Mouse (Mus musculus) heart, adult 9 months (tissue): ENCODE results near the gene Rps6ka5.

ENCODE experiments used
- DNase-seq, 2 experiments: peaks; one replicate each; pipeline ENCODE4 v3.0.0; 2022; ENCODE audit warnings: low spot score in 2 of 2

Gene Rps6ka5

DNA sequence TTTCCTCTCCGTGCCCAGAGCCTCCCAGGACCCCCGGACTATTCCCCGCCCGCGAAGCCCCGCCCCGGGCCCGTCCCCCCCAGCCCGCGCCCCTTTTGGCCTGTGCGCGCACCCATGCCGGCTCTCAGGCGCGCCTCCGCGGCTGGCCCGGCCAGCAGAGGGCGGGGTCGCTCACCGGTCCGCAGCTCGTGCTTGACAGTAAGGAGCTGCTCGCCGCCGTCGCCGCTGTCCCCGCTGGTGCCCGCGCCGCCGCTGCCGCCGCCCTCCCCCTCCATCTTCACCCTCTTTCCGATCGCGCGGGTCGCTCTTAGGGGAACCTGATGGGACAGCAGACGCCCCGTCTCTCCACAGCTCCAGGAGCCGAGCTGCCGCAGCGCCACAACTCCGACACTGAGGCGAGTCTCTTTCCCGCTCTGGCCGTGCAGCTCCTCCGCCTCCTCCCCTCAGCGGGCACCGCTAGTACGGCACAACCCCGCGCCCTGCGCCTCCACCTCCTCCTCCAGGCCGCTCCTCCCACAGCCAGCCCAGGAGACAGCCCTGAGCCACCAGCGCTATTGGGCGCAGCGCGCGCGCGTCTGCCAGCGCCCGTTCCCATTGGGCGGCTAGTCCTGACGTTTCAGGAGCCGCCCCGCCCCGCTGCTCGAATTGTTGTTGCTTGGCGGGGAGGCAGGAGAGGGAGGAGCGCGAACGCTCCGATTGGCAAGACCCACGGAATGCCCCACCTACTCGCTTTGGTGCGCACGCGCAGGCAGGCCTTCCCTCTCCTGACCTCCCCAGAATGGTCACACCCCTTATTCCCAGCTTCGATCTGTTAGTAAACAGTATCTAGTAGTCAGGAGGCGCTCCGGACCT is 2.0 kb downstream of the Rps6ka5 start:
- DNase-seq = peak; percentile 100

GRCm38 (mm10) chr12:100724182-100724581 is 2.6 kb downstream of the Rps6ka5 start:
- peak in 1 of 2 experiments; percentile 20 for DNase-seq

GRCm38 (mm10) chr12:100720801-100721200 is 6.0 kb downstream of the Rps6ka5 start:
- no peak for DNase-seq

DNA sequence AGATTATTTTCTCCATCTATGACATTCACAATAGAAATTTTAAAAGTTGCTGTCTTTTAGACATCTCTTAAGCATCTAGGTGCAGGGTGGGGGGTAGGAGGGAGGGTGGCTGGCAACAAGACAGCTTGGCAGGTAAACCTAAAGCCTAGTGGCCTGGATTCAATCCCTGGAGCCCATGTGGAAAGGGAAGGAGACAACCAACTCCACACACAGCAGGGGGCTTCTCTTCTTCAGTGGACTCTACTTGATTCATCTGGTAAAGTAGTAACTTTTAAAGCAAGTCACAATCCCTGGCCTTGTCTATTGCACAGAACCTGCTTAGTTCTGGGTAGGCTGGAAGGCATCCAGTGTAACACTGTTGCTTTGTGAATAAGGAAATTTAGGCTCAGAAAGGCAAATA is 9.3 kb downstream of the Rps6ka5 start:
- no peak for DNase-seq

- DNase-seq = no peak
Observed at GRCm38 (mm10) chr12:100716969-100717368, 9.8 kb downstream of the Rps6ka5 start.

- DNase-seq = no peak
Observed at GRCm38 (mm10) chr12:100711819-100712218, 15.0 kb downstream of the Rps6ka5 start.

DNA sequence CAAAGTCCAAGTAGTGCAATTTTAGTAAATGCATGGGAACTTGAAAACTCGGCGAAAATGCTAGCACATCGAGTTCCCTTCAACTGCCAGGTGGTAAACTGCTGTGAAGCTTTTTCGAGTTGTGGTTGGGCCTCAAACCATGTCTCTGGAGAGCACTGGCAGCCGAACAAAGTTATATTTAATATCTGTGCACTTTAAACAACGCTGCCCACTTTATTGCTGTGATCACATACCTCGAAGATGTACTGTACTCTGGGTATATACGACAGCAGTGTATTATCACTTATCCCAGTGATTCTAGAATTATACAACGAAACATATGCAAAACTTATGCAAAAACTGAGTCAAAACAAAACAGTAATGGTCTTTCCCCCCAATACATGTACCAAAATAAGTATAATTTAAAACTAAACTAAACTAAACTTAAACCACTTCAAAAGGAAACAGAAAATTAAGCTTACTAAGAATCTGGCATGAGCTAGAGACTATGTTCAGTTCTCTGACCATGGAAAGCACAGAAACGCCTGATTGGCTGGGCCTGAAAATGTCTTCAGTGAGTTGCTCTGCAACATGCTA is 15.6 kb downstream of the Rps6ka5 start:
- DNase-seq = no peak

GRCm38 (mm10) chr12:100710432-100710831 is 16.4 kb downstream of the Rps6ka5 start:
- DNase-seq = no peak

- DNase-seq = no peak
Observed at GRCm38 (mm10) chr12:100707312-100707711, 19.5 kb downstream of the Rps6ka5 start.

DNA sequence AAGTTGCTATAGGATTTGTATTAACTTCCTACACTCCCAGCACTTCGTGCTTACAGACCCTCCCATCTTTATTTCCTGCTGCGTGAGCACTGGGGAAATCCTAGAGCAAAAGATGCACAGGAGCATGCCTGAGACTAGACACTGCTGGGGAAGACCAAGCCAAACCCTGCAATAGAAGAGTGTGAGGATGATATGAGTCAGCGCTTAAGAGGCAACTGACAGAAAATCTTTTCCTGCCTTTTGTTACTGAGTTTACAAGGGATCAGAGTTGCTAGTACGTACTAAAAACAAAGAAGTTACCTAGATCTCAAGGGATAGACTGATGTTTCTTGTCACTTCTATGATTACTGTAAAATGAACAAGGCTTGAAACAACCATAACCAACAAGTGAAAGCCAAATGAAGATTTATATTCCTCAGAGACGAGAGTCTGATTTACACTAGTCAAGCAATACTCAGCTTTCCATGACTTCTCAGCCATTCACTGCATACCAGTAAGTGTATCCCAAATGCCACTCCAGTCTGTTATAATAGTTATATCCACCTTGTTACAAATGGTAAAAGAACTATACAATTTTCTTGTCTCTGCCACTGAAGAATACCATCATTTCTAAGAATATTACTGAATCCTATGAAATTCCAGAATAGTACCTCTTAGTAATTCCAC is 21.6 kb downstream of the Rps6ka5 start:
- DNase-seq = no peak

DNA sequence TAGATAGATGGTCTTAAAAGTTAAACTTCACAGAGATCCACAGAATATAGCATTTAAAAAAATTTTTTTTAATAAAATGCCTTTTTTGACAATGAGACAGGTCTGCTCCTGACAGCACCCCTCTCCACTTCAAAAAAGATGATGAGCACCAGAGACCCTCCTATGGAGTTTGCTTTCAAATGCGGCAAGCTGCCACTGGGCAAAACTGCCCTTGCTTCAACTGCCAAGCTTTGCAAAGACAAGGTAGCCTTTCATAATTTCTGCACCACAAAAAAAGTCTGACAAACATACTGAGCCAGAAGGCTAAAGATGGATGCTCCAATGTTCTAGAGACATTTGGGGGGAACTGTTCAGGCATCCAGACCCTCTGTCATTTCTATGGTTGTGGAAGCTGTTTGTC is 28.8 kb downstream of the Rps6ka5 start:
- no peak for DNase-seq

- no peak for DNase-seq
Observed at GRCm38 (mm10) chr12:100696621-100697020, 30.2 kb downstream of the Rps6ka5 start.

DNA sequence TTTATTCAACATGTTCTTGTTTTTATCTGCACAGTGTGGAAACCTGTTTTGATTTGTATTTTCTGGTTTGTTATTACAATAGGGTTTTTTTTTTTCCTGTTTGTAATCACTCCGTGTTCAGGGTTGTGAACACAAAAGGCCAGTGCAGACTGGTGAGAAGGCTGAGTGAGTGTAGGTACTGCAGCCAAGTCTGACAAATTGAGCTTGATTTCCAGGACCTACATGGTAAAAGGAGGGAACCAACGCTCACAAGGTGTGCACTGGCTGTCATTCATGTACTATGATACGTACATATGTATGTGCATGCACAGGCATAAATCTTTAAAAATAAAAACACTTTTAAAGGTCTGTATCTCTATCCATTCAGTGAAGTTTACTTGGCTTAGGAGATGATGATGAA is 31.5 kb downstream of the Rps6ka5 start:
- no peak for DNase-seq

GRCm38 (mm10) chr12:100692208-100692607 is 34.6 kb downstream of the Rps6ka5 start:
- DNase-seq = no peak

- DNase-seq = no peak
Observed at GRCm38 (mm10) chr12:100690444-100690843, 36.3 kb downstream of the Rps6ka5 start.

DNA sequence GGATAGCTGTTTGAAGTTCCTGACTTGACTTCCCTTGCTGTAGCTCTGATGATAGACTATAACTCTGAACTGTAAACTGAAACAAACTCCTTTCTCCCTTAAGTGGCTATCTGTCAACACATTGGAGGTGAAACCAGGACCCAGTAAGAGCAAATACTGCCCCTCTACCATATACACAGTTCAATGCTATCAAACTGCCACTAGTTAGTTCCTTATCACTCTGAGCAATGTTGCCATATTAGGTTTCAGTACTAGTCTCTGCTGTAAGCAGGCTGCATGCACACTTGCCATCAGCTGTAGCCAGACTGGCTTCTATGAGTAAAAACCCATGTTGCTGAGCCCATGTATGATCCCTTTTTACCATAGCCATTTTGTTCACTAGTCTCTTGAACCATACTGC is 38.6 kb downstream of the Rps6ka5 start:
- DNase-seq = no peak

GRCm38 (mm10) chr12:100687001-100687400 is 39.8 kb downstream of the Rps6ka5 start:
- no peak for DNase-seq

DNA sequence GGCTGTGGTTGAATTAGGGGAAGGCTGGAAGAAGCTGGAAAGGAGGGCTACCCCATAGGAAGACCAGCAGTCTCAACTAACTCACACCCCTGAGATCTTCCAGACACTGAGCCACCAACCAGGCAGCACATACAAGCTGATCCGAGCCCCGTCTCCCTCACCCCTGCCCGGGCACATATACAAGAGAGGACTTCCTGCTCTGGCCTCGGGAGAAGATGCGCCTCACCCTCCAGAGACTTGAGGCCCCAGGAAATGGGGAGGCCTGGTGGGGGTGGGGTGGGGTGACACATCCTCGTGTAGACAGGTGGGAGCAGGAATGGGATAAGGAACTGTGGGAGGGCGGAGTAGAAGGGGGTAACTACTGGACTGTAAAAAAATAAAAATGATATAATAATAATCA is 45.0 kb downstream of the Rps6ka5 start:
- DNase-seq = no peak

DNA sequence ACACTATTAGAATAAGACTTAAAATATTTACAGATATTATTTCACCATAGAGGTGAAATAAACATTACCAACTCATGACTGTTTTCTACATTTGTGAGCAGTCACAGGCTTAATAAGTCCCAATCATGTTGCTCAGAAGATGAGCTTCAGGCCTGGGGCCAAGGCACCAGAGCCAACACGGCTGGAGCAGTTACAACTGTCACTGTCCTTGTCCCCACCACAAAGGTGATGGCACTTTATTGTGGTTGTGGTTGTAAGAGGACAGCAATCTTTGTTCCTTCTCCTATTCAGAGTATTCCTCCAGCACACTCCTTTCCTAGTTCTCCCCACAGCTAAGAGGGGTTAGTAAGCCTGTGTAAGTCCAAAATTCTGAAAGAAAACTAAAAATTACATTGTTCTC is 45.5 kb downstream of the Rps6ka5 start:
- DNase-seq = no peak

- DNase-seq = no peak
Observed at GRCm38 (mm10) chr12:100680676-100681075, 46.1 kb downstream of the Rps6ka5 start.

- no peak for DNase-seq
Observed at GRCm38 (mm10) chr12:100670647-100671199, 56.1 kb downstream of the Rps6ka5 start.

- DNase-seq = no peak
Observed at GRCm38 (mm10) chr12:100665294-100665693, 61.5 kb downstream of the Rps6ka5 start.

GRCm38 (mm10) chr12:100660076-100660475 is 66.7 kb downstream of the Rps6ka5 start:
- DNase-seq = no peak
